Mouse (Mus musculus) midbrain, embryonic 13.5 days (tissue): Measurements from ENCODE around the gene Mark2. TPM values are rescaled to one million over a fixed set of nuclear protein-coding genes. Genes with fewer than 3 reads are reported as not detected.

Experiments
- ATAC-seq: fragments of 200-750 bp; cut with Nextera tagmentation; 2 replicates; pipeline ENCODE4 v1.8.0; 2017; ENCODE audit warnings: mild to moderate bottlenecking, moderate TSS enrichment, moderate library complexity
- H3K27ac ChIP-seq: fragments of 300-500 bp; sonication (generic); 2 replicates; pipeline ENCODE4 v1.5.1; 2015; ENCODE audit warnings: inconsistent platforms, mild to moderate bottlenecking, moderate library complexity
- H3K27me3 ChIP-seq: fragments of 300-500 bp; sonication (generic); 2 replicates; pipeline ENCODE4 v1.6.1; 2015; ENCODE audit warnings: mild to moderate bottlenecking, inconsistent platforms
- H3K36me3 ChIP-seq: fragments of 300-500 bp; sonication (generic); 2 replicates; pipeline ENCODE4 v1.6.1; 2015; ENCODE audit warnings: mild to moderate bottlenecking, inconsistent platforms
- H3K4me1 ChIP-seq: fragments of 300-500 bp; sonication (generic); replicated peaks from 2 replicates; pipeline ENCODE4 v1.6.1; 2015; ENCODE audit warnings: inconsistent platforms
- H3K4me2 ChIP-seq: fragments of 300-500 bp; sonication (generic); replicated peaks from 2 replicates; pipeline ENCODE4 v1.6.1; 2015; ENCODE audit warnings: moderate library complexity, mild to moderate bottlenecking, inconsistent platforms
- H3K4me3 ChIP-seq: fragments of 300-500 bp; sonication (generic); replicated peaks from 2 replicates; pipeline ENCODE4 v1.5.1; 2015; ENCODE audit warnings: mild to moderate bottlenecking, inconsistent platforms
- H3K9ac ChIP-seq: fragments of 300-500 bp; sonication (generic); replicated peaks from 2 replicates; pipeline ENCODE4 v1.6.1; 2015; ENCODE audit warnings: mild to moderate bottlenecking, inconsistent platforms
- H3K9me3 ChIP-seq: fragments of 300-500 bp; sonication (generic); 2 replicates; pipeline ENCODE4 v1.6.1; 2016; ENCODE audit warnings: mild to moderate bottlenecking, inconsistent platforms
- WGBS: fragments of 180-500 bp; shearing (Covaris S2); methylation state at CpG from one replicate; pipeline ENCODE4 v1.1.7; 2015; 5-methylcytosine and 5-hydroxymethylcytosine counted together
- polyA plus RNA-seq: library from polyadenylated mRNA; unstranded; fragments of >200 nt; fragmentation: Nextera tagmentation; extraction: Ambion mirVana; gene quantifications from 2 replicates; pipeline ENCODE4 v1.2.1, GENCODE M21; 2015

The Mark2 gene
- polyA plus RNA-seq, 1 experiment from 2014 or later, result 47.1 TPM

GRCm38 (mm10) chr19:7268722-7269090 is 73.0 kb downstream of the Mark2 start:
- WGBS, result under 1% methylated on average over 30 of the region's 30 CpGs
- Histone ChIP-seq H3K27ac (peak overlapping the region; percentile 99), H3K36me3 (peaks cover 35% of the 10 kb centered on the region), H3K4me3 (peak overlapping the region; percentile 69), H3K4me2 (peak overlapping the region; percentile 86), H3K9ac (peak overlapping the region; percentile 98), H3K9me3 (no peaks in the 10 kb centered on the region), H3K4me1 (peaks cover 78% of the 10 kb centered on the region), H3K27me3 (no peaks in the 10 kb centered on the region)
- peak; percentile 10 for ATAC-seq

- peaks cover 28% of the 10 kb centered on the region for H3K36me3 ChIP-seq
- WGBS, result under 1% methylated on average over 39 of the region's 97 CpGs
- H3K4me2 ChIP-seq, result peak overlapping the region; percentile 86
- H3K4me1 ChIP-seq, result peaks cover 78% of the 10 kb centered on the region
- ATAC-seq, result peak; percentile 40
- H3K27ac ChIP-seq, result peak overlapping the region; percentile 99
- no peaks in the 10 kb centered on the region for H3K9me3 ChIP-seq
- H3K4me3 ChIP-seq, result peak overlapping the region; percentile 69
- no peaks in the 10 kb centered on the region for H3K27me3 ChIP-seq
- H3K9ac ChIP-seq, result peak overlapping the region; percentile 98
These were observed 73.6 kb downstream of the Mark2 start for GRCm38 (mm10) chr19:7267781-7268721.

GRCm38 (mm10) chr19:7267091-7267741 is 74.4 kb downstream of the Mark2 start, which contains the start of gene Rcor2:
TSS of gene Rcor2 (plus strand) at chr19:7267325.
- Histone ChIP-seq H3K36me3 (peaks cover 20% of the 10 kb centered on the region), H3K27ac (peak within 1 kb of the TSS; percentile 99), H3K4me3 (peak within 1 kb of the TSS; percentile 69), H3K4me1 (peaks cover 72% of the 10 kb centered on the region), H3K9me3 (no peaks in the 10 kb centered on the region), H3K27me3 (no peaks in the 10 kb centered on the region), H3K4me2 (peak within 1 kb of the TSS; percentile 86), H3K9ac (peak within 1 kb of the TSS; percentile 98)
- ATAC-seq, result peak; percentile 73
- under 1% methylated on average over 25 of the region's 28 CpGs for WGBS

GRCm38 (mm10) chr19:7266421-7266831 is 75.2 kb downstream of the Mark2 start:
- Histone ChIP-seq H3K36me3 (peaks cover 12% of the 10 kb centered on the region), H3K4me3 (no peak overlapping the region), H3K27ac (peak overlapping the region; percentile 99), H3K9ac (peak overlapping the region; percentile 68; the same call in 1 of the 2 replicates), H3K4me1 (peaks cover 64% of the 10 kb centered on the region), H3K27me3 (no peaks in the 10 kb centered on the region), H3K4me2 (peak overlapping the region; percentile 86), H3K9me3 (no peaks in the 10 kb centered on the region)
- WGBS, result 23% methylated on average over 4 of the region's 4 CpGs
- ATAC-seq, result 0 out of 2 replicates have a peak, but pooled peaks have one; percentile 1

- H3K9ac ChIP-seq, result peak overlapping the region; percentile 68
- WGBS, result 6% methylated on average over 14 of the region's 14 CpGs
- H3K27ac ChIP-seq, result peak overlapping the region; percentile 99
- no peak overlapping the region for H3K4me3 ChIP-seq
- H3K9me3 ChIP-seq, result no peaks in the 10 kb centered on the region
- peak; percentile 35 for ATAC-seq
- peaks cover 57% of the 10 kb centered on the region for H3K4me1 ChIP-seq
- H3K36me3 ChIP-seq, result peaks cover 4% of the 10 kb centered on the region
- H3K4me2 ChIP-seq, result peak overlapping the region; percentile 86
- H3K27me3 ChIP-seq, result no peaks in the 10 kb centered on the region
These were observed 76.0 kb downstream of the Mark2 start for GRCm38 (mm10) chr19:7265478-7266191.

GRCm38 (mm10) chr19:7264766-7265331 is 76.8 kb downstream of the Mark2 start:
- ATAC-seq, result no peak
- Histone ChIP-seq H3K4me3 (no peak overlapping the region), H3K4me1 (peaks cover 49% of the 10 kb centered on the region), H3K27ac (peak overlapping the region; percentile 99), H3K9ac (peak overlapping the region; percentile 68; the same call in 1 of the 2 replicates), H3K36me3 (no peaks in the 10 kb centered on the region), H3K27me3 (no peaks in the 10 kb centered on the region), H3K9me3 (no peaks in the 10 kb centered on the region), H3K4me2 (peak overlapping the region; percentile 86)
- WGBS, result 13% methylated on average over 6 of the region's 6 CpGs

- Histone ChIP-seq H3K9ac (peak overlapping the region; percentile 68; the same call in 1 of the 2 replicates), H3K9me3 (no peaks in the 10 kb centered on the region), H3K4me2 (peak overlapping the region; percentile 86), H3K36me3 (no peaks in the 10 kb centered on the region), H3K4me1 (peaks cover 42% of the 10 kb centered on the region), H3K27me3 (no peaks in the 10 kb centered on the region), H3K27ac (peak overlapping the region; percentile 99), H3K4me3 (no peak overlapping the region)
- WGBS, result 16% methylated on average over 9 of the region's 9 CpGs
- ATAC-seq, result no peak
These were observed 77.4 kb downstream of the Mark2 start for GRCm38 (mm10) chr19:7264088-7264765.

GRCm38 (mm10) chr19:7262592-7262991 is 79.1 kb downstream of the Mark2 start:
- WGBS, result 87% methylated on average over 1 of the region's 1 CpGs
- ATAC-seq, result no peak

GRCm38 (mm10) chr19:7261964-7262363 is 79.7 kb downstream of the Mark2 start:
- H3K4me2 ChIP-seq, result no peak overlapping the region
- no peak overlapping the region for H3K4me3 ChIP-seq
- H3K27ac ChIP-seq, result no peak overlapping the region
- H3K4me1 ChIP-seq, result peaks cover 31% of the 10 kb centered on the region
- no peaks in the 10 kb centered on the region for H3K36me3 ChIP-seq
- H3K9ac ChIP-seq, result no peak overlapping the region
- 98% methylated on average over 3 of the region's 3 CpGs for WGBS
- no peaks in the 10 kb centered on the region for H3K27me3 ChIP-seq
- ATAC-seq, result no peak
- no peaks in the 10 kb centered on the region for H3K9me3 ChIP-seq

More at GRCm38 (mm10) chr19:7262592-7262991, 79.1 kb downstream of the Mark2 start:
- no peaks in the 10 kb centered on the region for H3K27me3 ChIP-seq
- H3K4me1 ChIP-seq, result peaks cover 37% of the 10 kb centered on the region
- H3K36me3 ChIP-seq, result no peaks in the 10 kb centered on the region
- no peak overlapping the region for H3K9ac ChIP-seq
- H3K4me2 ChIP-seq, result no peak overlapping the region
- no peaks in the 10 kb centered on the region for H3K9me3 ChIP-seq
- no peak overlapping the region for H3K4me3 ChIP-seq
- no peak overlapping the region for H3K27ac ChIP-seq

- no peak for ATAC-seq
- no peak overlapping the region for H3K27ac ChIP-seq
- H3K4me2 ChIP-seq, result no peak overlapping the region
- no peak overlapping the region for H3K9ac ChIP-seq
- peaks cover 26% of the 10 kb centered on the region for H3K4me1 ChIP-seq
- no peaks in the 10 kb centered on the region for H3K9me3 ChIP-seq
- WGBS, result 86% methylated on average over 1 of the region's 1 CpGs
- no peaks in the 10 kb centered on the region for H3K36me3 ChIP-seq
- H3K27me3 ChIP-seq, result no peaks in the 10 kb centered on the region
- H3K4me3 ChIP-seq, result no peak overlapping the region
These were observed 80.2 kb downstream of the Mark2 start for GRCm38 (mm10) chr19:7261476-7261875.

- Histone ChIP-seq H3K9ac (no peak overlapping the region), H3K9me3 (no peaks in the 10 kb centered on the region), H3K36me3 (no peaks in the 10 kb centered on the region), H3K4me1 (no peaks in the 10 kb centered on the region), H3K4me3 (no peak overlapping the region), H3K27me3 (no peaks in the 10 kb centered on the region), H3K4me2 (no peak overlapping the region), H3K27ac (no peak overlapping the region)
- ATAC-seq, result no peak
- WGBS, result 84% methylated on average over 5 of the region's 5 CpGs
These were observed 83.8 kb downstream of the Mark2 start for GRCm38 (mm10) chr19:7257881-7258280.
